Mouse (Mus musculus): Measurements from ENCODE around the gene Cspg5. TPM values are rescaled to one million over a fixed set of nuclear protein-coding genes. Genes with fewer than 3 reads are reported as not detected.

Cspg5 gene
- polyA plus RNA-seq, 1 experiment from 2014 or later = 10.9 TPM

DNA sequence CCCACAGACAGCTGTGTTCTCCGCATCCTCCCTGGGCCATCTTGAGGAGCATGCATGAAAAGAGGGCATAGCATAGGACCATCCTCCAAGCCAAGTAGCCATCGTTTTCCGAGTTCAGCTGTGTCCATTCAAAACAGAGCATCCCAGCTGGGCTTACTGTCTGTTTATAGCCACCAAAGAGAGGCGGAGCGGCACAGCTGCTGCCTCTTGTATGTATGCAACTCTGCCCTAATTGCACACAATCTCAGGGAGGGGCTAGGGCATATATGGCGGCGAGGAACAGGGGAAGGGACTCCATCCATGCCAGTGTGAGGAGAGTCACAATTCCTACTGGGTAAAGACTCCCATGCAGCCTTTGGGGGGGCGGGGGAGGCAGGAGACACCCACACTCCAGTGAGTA, 19.6 kb downstream of the Cspg5 start:
- H3K36me3 ChIP-seq (ENCODE audit: control insufficient read depth, insufficient read depth, low read length) = no peaks in the 10 kb centered on the region
- WGBS = 94% methylated on average over 8 of the region's 8 CpGs
- H3K9ac ChIP-seq (ENCODE audit: low read length) = no peak overlapping the region
- no peak overlapping the region for H3K27ac ChIP-seq (ENCODE audit: low read depth, low read length)
- no peak for DNase-seq (ENCODE audit: low spot score)
- no peaks in the 10 kb centered on the region for H3K9me3 ChIP-seq (ENCODE audit: control insufficient read depth, low read length)
- no peak overlapping the region for H3K4me3 ChIP-seq (ENCODE audit: low read depth, low read length)
- H3K4me2 ChIP-seq (ENCODE audit: low read depth, low read length, severe bottlenecking) = no peak overlapping the region
- H3K4me1 ChIP-seq (replicated peaks; ENCODE audit: control insufficient read depth, insufficient read depth, low read length) = no peaks in the 10 kb centered on the region
- no peaks in the 10 kb centered on the region for H3K27me3 ChIP-seq (ENCODE audit: control insufficient read depth, insufficient read depth, low read length)
- no peak for ATAC-seq (replicated peaks; ENCODE audit: low FRiP score)

DNA sequence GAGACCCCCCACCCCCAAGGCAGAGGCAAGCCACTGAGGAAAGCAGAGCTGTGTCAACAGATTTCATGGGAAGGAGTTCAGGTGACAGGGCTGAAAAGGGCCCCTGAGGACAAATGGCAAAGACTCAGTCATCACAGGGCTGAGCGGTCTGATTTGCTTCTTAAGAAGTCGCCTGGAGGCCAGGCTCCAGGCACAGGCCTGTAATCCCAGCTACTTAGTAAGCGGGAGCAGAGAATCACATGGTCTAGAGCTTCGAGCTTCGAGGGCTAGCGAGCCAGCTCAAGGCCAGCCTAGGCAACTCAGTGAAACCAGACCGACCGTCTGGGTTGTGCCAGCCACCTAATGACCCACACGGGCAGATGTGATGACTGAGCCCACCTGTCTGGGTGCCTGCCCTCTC, 21.4 kb downstream of the Cspg5 start:
- 79% methylated on average over 9 of the region's 9 CpGs for WGBS
- H3K36me3 ChIP-seq (ENCODE audit: control insufficient read depth, insufficient read depth, low read length) = no peaks in the 10 kb centered on the region
- no peak overlapping the region for H3K9ac ChIP-seq (ENCODE audit: low read length)
- no peaks in the 10 kb centered on the region for H3K4me1 ChIP-seq (replicated peaks; ENCODE audit: control insufficient read depth, insufficient read depth, low read length)
- no peak for DNase-seq (ENCODE audit: low spot score)
- H3K4me2 ChIP-seq (ENCODE audit: low read depth, low read length, severe bottlenecking) = no peak overlapping the region
- ATAC-seq (replicated peaks; ENCODE audit: low FRiP score) = no peak
- H3K4me3 ChIP-seq (ENCODE audit: low read depth, low read length) = no peak overlapping the region
- H3K27me3 ChIP-seq (ENCODE audit: control insufficient read depth, insufficient read depth, low read length) = no peaks in the 10 kb centered on the region
- no peaks in the 10 kb centered on the region for H3K9me3 ChIP-seq (ENCODE audit: control insufficient read depth, low read length)
- no peak overlapping the region for H3K27ac ChIP-seq (ENCODE audit: low read depth, low read length)

DNA sequence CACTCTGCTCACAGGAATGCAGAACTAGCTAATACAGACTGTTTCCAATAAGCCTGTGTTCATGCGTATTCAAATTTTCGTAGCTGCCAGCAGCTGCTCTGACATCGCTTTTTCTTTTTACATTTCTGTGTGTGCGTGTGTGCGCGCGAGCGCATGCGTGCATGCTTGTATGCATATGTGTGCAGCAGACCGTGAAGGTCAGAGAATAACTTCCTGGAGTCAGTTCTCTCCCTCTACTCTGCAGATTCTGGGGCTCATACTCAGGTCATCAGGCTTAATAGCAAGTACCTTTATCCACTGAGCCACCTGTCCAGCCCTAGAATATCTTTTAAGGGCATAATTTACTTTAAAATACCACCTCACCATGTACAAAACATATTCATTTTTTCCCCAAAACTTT, 24.8 kb downstream of the Cspg5 start:
- WGBS = 92% methylated on average over 10 of the region's 10 CpGs
- Histone ChIP-seq H3K9ac (ENCODE audit: low read length) (no peak overlapping the region), H3K4me3 (ENCODE audit: low read depth, low read length) (no peak overlapping the region), H3K9me3 (ENCODE audit: control insufficient read depth, low read length) (no peaks in the 10 kb centered on the region), H3K4me2 (ENCODE audit: low read depth, low read length, severe bottlenecking) (no peak overlapping the region), H3K36me3 (ENCODE audit: control insufficient read depth, insufficient read depth, low read length) (no peaks in the 10 kb centered on the region), H3K4me1 (replicated peaks; ENCODE audit: control insufficient read depth, insufficient read depth, low read length) (no peaks in the 10 kb centered on the region), H3K27me3 (ENCODE audit: control insufficient read depth, insufficient read depth, low read length) (no peaks in the 10 kb centered on the region), H3K27ac (ENCODE audit: low read depth, low read length) (no peak overlapping the region)
- no peak for DNase-seq (ENCODE audit: low spot score)
- no peak for ATAC-seq (replicated peaks; ENCODE audit: low FRiP score)

DNA sequence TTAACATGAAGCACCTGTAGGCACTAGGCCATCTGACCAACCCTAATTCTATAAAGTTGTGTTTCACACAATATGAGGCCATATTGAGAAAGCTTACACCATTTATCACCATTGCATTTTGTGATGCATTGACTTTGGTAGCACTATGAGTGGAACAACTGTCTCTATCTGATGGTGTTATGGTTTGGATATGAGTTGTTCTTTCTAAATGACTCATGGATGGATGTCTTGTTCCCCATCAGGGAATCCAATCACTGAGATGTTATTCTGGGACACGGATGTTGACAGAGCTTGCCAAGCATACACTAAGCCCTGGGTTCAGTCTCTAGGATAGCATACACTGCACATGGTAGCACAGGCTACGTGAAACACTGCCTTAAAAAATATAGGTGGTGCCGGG, 28.7 kb downstream of the Cspg5 start:
- no peak overlapping the region for H3K27ac ChIP-seq (ENCODE audit: low read depth, low read length)
- H3K4me1 ChIP-seq (replicated peaks; ENCODE audit: control insufficient read depth, insufficient read depth, low read length) = no peaks in the 10 kb centered on the region
- H3K4me2 ChIP-seq (ENCODE audit: low read depth, low read length, severe bottlenecking) = no peak overlapping the region
- H3K9ac ChIP-seq (ENCODE audit: low read length) = no peak overlapping the region
- 88% methylated on average over 3 of the region's 3 CpGs for WGBS
- no peaks in the 10 kb centered on the region for H3K27me3 ChIP-seq (ENCODE audit: control insufficient read depth, insufficient read depth, low read length)
- DNase-seq (ENCODE audit: low spot score) (no peak), ATAC-seq (replicated peaks; ENCODE audit: low FRiP score) (no peak)
- no peaks in the 10 kb centered on the region for H3K36me3 ChIP-seq (ENCODE audit: control insufficient read depth, insufficient read depth, low read length)
- H3K9me3 ChIP-seq (ENCODE audit: control insufficient read depth, low read length) = no peaks in the 10 kb centered on the region
- no peak overlapping the region for H3K4me3 ChIP-seq (ENCODE audit: low read depth, low read length)

DNA sequence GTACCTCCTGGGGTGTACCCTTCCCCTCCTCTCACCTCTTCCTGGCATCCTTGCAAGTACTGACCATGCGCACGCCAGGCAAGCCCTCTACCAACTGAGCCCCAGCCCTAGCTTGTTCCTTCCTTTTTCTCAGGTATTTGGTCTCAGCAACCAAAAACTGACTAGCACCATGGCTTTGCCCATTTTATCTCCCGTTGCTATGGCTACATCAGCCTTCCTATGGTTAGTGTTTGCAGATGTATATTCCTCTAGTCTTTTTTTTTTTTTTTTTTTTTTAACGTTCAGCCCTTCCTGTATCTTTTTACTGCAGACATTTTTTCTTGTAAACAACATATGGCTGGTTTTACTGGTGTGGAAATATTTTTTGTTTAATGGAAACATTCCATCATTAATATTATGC, 29.9 kb downstream of the Cspg5 start:
- no peaks in the 10 kb centered on the region for H3K36me3 ChIP-seq (ENCODE audit: control insufficient read depth, insufficient read depth, low read length)
- H3K9me3 ChIP-seq (ENCODE audit: control insufficient read depth, low read length) = no peaks in the 10 kb centered on the region
- 82% methylated on average over 4 of the region's 4 CpGs for WGBS
- no peak overlapping the region for H3K9ac ChIP-seq (ENCODE audit: low read length)
- no peak overlapping the region for H3K4me3 ChIP-seq (ENCODE audit: low read depth, low read length)
- no peak overlapping the region for H3K4me2 ChIP-seq (ENCODE audit: low read depth, low read length, severe bottlenecking)
- H3K4me1 ChIP-seq (replicated peaks; ENCODE audit: control insufficient read depth, insufficient read depth, low read length) = no peaks in the 10 kb centered on the region
- H3K27me3 ChIP-seq (ENCODE audit: control insufficient read depth, insufficient read depth, low read length) = no peaks in the 10 kb centered on the region
- ATAC-seq (replicated peaks; ENCODE audit: low FRiP score) = no peak
- no peak for DNase-seq (ENCODE audit: low spot score)
- no peak overlapping the region for H3K27ac ChIP-seq (ENCODE audit: low read depth, low read length)

DNA sequence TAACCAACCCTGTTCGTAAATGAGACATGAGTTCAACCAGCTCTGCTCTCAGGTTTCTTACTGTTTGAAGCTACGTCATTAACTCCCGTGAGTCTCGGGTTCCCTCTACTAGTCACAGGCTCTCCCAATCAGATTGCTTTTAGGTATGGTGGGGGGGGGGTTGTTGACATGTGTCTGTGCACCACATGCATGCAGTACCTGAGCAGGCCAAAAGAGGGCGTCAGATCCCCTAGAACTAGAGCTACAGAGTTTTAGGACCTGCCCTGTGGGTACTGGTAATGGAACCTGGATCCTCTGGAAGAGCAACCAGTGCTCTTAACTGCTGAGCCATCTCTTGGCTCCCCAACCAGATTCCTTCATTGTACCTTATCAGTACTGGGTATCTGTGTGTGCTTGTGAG, 32.3 kb downstream of the Cspg5 start:
- no peaks in the 10 kb centered on the region for H3K4me1 ChIP-seq (replicated peaks; ENCODE audit: control insufficient read depth, insufficient read depth, low read length)
- H3K27me3 ChIP-seq (ENCODE audit: control insufficient read depth, insufficient read depth, low read length) = no peaks in the 10 kb centered on the region
- DNase-seq (ENCODE audit: low spot score) (no peak), ATAC-seq (replicated peaks; ENCODE audit: low FRiP score) (no peak)
- no peaks in the 10 kb centered on the region for H3K36me3 ChIP-seq (ENCODE audit: control insufficient read depth, insufficient read depth, low read length)
- H3K4me3 ChIP-seq (ENCODE audit: low read depth, low read length) = no peak overlapping the region
- no peak overlapping the region for H3K9ac ChIP-seq (ENCODE audit: low read length)
- H3K27ac ChIP-seq (ENCODE audit: low read depth, low read length) = no peak overlapping the region
- H3K4me2 ChIP-seq (ENCODE audit: low read depth, low read length, severe bottlenecking) = no peak overlapping the region
- H3K9me3 ChIP-seq (ENCODE audit: control insufficient read depth, low read length) = no peaks in the 10 kb centered on the region
- 74% methylated on average over 5 of the region's 5 CpGs for WGBS

DNA sequence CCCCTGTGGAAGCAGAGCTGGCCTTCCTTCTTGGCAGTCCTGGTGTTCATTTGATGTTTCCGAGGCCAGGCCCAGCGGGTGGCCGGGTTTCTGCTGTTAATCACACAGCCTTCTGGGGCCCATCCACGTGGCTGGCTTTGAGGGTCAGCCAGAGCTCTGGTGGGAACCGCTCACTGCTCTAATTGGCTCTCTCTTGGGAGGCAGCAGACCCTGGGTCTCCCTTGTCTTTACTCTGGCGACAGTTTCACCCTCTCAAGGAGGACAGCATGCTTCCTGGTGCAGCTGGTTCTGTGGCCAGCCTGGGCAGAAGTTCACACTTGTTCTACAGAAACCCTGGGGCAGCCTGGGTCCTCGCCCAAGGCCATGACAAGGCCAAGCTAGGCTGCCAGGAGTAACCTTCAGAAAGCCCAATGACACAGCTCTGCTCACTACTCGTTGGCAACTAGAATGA, 33.9 kb downstream of the Cspg5 start:
- no peaks in the 10 kb centered on the region for H3K36me3 ChIP-seq (ENCODE audit: control insufficient read depth, insufficient read depth, low read length)
- no peak overlapping the region for H3K4me2 ChIP-seq (ENCODE audit: low read depth, low read length, severe bottlenecking)
- no peaks in the 10 kb centered on the region for H3K9me3 ChIP-seq (ENCODE audit: control insufficient read depth, low read length)
- no peak overlapping the region for H3K4me3 ChIP-seq (ENCODE audit: low read depth, low read length)
- no peaks in the 10 kb centered on the region for H3K4me1 ChIP-seq (replicated peaks; ENCODE audit: control insufficient read depth, insufficient read depth, low read length)
- H3K9ac ChIP-seq (ENCODE audit: low read length) = no peak overlapping the region
- DNase-seq (ENCODE audit: low spot score) = no peak
- ATAC-seq (replicated peaks; ENCODE audit: low FRiP score) = no peak
- no peaks in the 10 kb centered on the region for H3K27me3 ChIP-seq (ENCODE audit: control insufficient read depth, insufficient read depth, low read length)
- WGBS = 55% methylated on average over 8 of the region's 8 CpGs
- no peak overlapping the region for H3K27ac ChIP-seq (ENCODE audit: low read depth, low read length)

DNA sequence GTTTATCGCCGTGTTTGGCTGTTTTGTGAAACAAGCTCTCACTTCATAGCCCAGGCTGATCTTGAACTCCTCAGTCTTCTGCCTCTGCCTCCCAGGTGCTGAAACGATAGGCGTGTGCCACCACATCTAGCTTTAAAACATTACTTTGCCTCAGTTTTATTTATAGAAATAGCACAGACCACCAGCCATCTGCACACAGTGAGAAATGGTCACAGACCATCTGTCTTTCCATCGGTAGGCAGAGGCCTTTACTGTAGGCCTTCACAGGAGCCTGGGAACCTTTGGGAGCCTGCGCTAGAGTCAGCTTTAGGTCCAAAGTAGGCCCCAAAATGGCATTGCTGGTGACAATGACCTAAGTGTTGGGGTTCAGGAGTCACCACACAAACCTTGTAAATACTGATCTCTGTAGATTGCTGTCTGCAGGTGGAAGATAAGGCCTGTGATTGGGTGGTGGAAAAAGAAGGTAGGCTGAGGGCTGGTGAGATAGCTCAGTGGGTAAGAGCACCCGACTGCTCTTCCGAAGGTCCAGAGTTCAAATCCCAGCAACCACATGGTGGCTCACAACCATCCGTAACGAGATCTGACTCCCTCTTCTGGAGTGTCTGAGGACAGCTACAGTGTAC, 40.6 kb downstream of the Cspg5 start:
- Histone ChIP-seq H3K4me1 (replicated peaks; ENCODE audit: control insufficient read depth, insufficient read depth, low read length) (0 out of 2 replicates have a peak, but pooled peaks cover 2% of the 10 kb centered on the region), H3K27ac (ENCODE audit: low read depth, low read length) (no peak overlapping the region), H3K4me2 (ENCODE audit: low read depth, low read length, severe bottlenecking) (no peak overlapping the region), H3K36me3 (ENCODE audit: control insufficient read depth, insufficient read depth, low read length) (no peaks in the 10 kb centered on the region), H3K9me3 (ENCODE audit: control insufficient read depth, low read length) (no peaks in the 10 kb centered on the region), H3K9ac (ENCODE audit: low read length) (no peak overlapping the region), H3K27me3 (ENCODE audit: control insufficient read depth, insufficient read depth, low read length) (no peaks in the 10 kb centered on the region), H3K4me3 (ENCODE audit: low read depth, low read length) (no peak overlapping the region)
- ATAC-seq (replicated peaks; ENCODE audit: low FRiP score) = no peak
- WGBS = 91% methylated on average over 8 of the region's 10 CpGs
- DNase-seq (ENCODE audit: low spot score) = no peak

DNA sequence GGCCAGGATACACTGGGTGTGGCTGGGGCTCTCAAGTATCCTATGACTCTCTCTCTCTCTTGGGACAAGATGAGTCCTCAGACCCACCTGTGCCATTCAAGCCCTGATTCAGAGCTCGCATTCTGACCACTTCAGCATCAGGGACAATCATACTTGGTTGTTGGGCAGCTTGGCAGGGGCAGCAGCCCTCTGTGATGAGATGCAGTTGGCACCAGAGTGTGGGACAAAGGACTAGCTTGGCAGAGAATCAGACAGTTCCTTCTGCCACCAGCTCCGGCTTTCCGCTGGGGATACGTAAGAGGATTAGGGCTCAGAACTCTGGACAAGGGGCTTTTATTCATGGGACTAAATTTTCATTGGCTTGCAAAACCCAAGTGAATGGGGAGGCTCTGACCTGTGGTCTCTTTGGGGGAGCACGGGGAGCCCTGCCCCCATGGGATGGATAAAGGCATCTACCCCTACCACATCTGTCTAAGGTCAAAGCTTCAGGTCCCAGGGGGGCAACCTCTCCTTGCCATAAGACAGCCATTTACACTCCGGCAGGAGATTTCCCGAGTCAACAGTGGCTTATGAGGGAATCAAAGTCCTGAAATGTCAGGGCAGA, 43.8 kb downstream of the Cspg5 start:
- H3K4me3 ChIP-seq (ENCODE audit: low read depth, low read length) = no peak overlapping the region
- H3K36me3 ChIP-seq (ENCODE audit: control insufficient read depth, insufficient read depth, low read length) = no peaks in the 10 kb centered on the region
- no peak overlapping the region for H3K9ac ChIP-seq (ENCODE audit: low read length)
- no peaks in the 10 kb centered on the region for H3K9me3 ChIP-seq (ENCODE audit: control insufficient read depth, low read length)
- no peak overlapping the region for H3K4me2 ChIP-seq (ENCODE audit: low read depth, low read length, severe bottlenecking)
- no peak overlapping the region for H3K27ac ChIP-seq (ENCODE audit: low read depth, low read length)
- ATAC-seq (replicated peaks; ENCODE audit: low FRiP score) (no peak), DNase-seq (ENCODE audit: low spot score) (no peak)
- H3K27me3 ChIP-seq (ENCODE audit: control insufficient read depth, insufficient read depth, low read length) = no peaks in the 10 kb centered on the region
- 0 out of 2 replicates have a peak, but pooled peaks cover 2% of the 10 kb centered on the region for H3K4me1 ChIP-seq (replicated peaks; ENCODE audit: control insufficient read depth, insufficient read depth, low read length)
- 39% methylated on average over 7 of the region's 7 CpGs for WGBS

Data from forebrain, embryonic 11.5 days (tissue).